Mouse (Mus musculus) neural tube, embryonic 15.5 days (tissue): ENCODE measurements at regions not wholly inside any gene's neighbourhood (a gene's known extent, or its start where the extent isn't known, plus 50 kb on each side); places are given as distances from the start of the nearest gene placed in this dataset.
"Not testable (repeated sequence)": the region's sequence is repeated elsewhere in the genome, so short reads cannot be mapped to it uniquely, and the experiment has no call there.

Experiments
- ATAC-seq: fragments of 200-750 bp; cut with Nextera tagmentation; 2 replicates; pipeline ENCODE4 v1.8.0; 2017; ENCODE audit warnings: mild to moderate bottlenecking, moderate TSS enrichment, moderate library complexity; ENCODE audit not compliant: low FRiP score
- H3K27ac ChIP-seq: fragments of 300-500 bp; sonication (generic); replicated peaks from 2 replicates; pipeline ENCODE4 v1.5.1; 2015; ENCODE audit warnings: mild to moderate bottlenecking, inconsistent platforms
- H3K27me3 ChIP-seq: fragments of 300-500 bp; sonication (generic); replicated peaks from 2 replicates; pipeline ENCODE4 v1.6.1; 2015; ENCODE audit warnings: inconsistent platforms
- H3K36me3 ChIP-seq: fragments of 300-500 bp; sonication (generic); 2 replicates; pipeline ENCODE4 v1.6.1; 2015; ENCODE audit warnings: inconsistent platforms
- H3K4me1 ChIP-seq: fragments of 300-500 bp; sonication (generic); 2 replicates; pipeline ENCODE4 v1.6.1; 2015; ENCODE audit warnings: inconsistent platforms
- H3K4me2 ChIP-seq: fragments of 300-500 bp; sonication (generic); 2 replicates; pipeline ENCODE4 v1.6.1; 2015; ENCODE audit warnings: inconsistent platforms, mild to moderate bottlenecking, moderate library complexity
- H3K4me3 ChIP-seq: fragments of 300-500 bp; sonication (generic); replicated peaks from 2 replicates; pipeline ENCODE4 v1.5.1; 2015; ENCODE audit warnings: mild to moderate bottlenecking, inconsistent platforms
- H3K9ac ChIP-seq: fragments of 300-500 bp; sonication (generic); replicated peaks from 2 replicates; pipeline ENCODE4 v1.6.1; 2015; ENCODE audit warnings: mild to moderate bottlenecking, inconsistent platforms
- H3K9me3 ChIP-seq: fragments of 300-500 bp; sonication (generic); replicated peaks from 2 replicates; pipeline ENCODE4 v1.6.1; 2016; ENCODE audit warnings: inconsistent platforms
- WGBS: fragments of 180-500 bp; shearing (Covaris S2); methylation state at CpG from one replicate; pipeline ENCODE4 v1.1.7; 2015; ENCODE audit warnings: mixed read lengths; 5-methylcytosine and 5-hydroxymethylcytosine counted together

GRCm38 (mm10) chr14:68783216-68783615 is 510.9 kb downstream of the Synb start:
- Histone ChIP-seq H3K4me1 (no peaks in the 10 kb centered on the region), H3K27me3 (no peaks in the 10 kb centered on the region), H3K9ac (no peak overlapping the region), H3K36me3 (no peaks in the 10 kb centered on the region), H3K27ac (no peak overlapping the region), H3K4me2 (no peak overlapping the region), H3K9me3 (no peaks in the 10 kb centered on the region), H3K4me3 (no peak overlapping the region)
- 92% methylated on average over 1 of the region's 1 CpGs for WGBS
- ATAC-seq, result no peak

DNA sequence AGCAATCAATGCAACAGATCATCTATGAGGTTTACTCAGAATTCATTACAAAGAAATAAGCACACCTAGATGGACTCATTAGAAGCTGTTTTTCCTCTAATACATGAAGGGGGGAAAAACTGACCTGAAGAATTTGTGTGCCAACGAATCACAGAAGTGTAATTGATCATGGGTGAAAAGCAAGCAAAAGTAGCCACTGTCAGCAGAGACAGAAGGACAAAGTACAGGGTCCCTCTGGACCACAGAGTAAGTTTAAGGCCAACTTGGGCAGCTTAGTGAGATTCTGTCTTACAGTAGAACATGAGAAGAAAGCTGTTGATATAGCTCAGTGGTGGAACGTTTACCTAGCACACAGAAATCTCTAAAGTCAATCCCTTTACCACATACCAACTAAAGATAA is 523.7 kb downstream of the Synb start:
- H3K27ac ChIP-seq, result no peak overlapping the region
- 79% methylated on average over 2 of the region's 2 CpGs for WGBS
- H3K27me3 ChIP-seq, result no peaks in the 10 kb centered on the region
- no peaks in the 10 kb centered on the region for H3K4me1 ChIP-seq
- H3K4me3 ChIP-seq, result no peak overlapping the region
- no peak for ATAC-seq
- no peak overlapping the region for H3K9ac ChIP-seq
- H3K4me2 ChIP-seq, result no peak overlapping the region
- no peaks in the 10 kb centered on the region for H3K36me3 ChIP-seq
- no peaks in the 10 kb centered on the region for H3K9me3 ChIP-seq

GRCm38 (mm10) chr14:68762916-68763315 is 531.2 kb downstream of the Synb start:
- ATAC-seq, result no peak
- H3K27me3 ChIP-seq, result no peaks in the 10 kb centered on the region
- 78% methylated on average over 3 of the region's 3 CpGs for WGBS
- H3K9ac ChIP-seq, result no peak overlapping the region
- H3K4me3 ChIP-seq, result no peak overlapping the region
- no peak overlapping the region for H3K4me2 ChIP-seq
- no peaks in the 10 kb centered on the region for H3K4me1 ChIP-seq
- H3K27ac ChIP-seq, result no peak overlapping the region
- H3K9me3 ChIP-seq, result no peaks in the 10 kb centered on the region
- no peaks in the 10 kb centered on the region for H3K36me3 ChIP-seq

- Histone ChIP-seq H3K4me1 (no peaks in the 10 kb centered on the region), H3K4me3 (no peak overlapping the region), H3K9ac (no peak overlapping the region), H3K27me3 (no peaks in the 10 kb centered on the region), H3K27ac (no peak overlapping the region), H3K36me3 (no peaks in the 10 kb centered on the region), H3K9me3 (no peaks in the 10 kb centered on the region), H3K4me2 (no peak overlapping the region)
- WGBS, result 78% methylated on average over 2 of the region's 2 CpGs
- no peak for ATAC-seq
Observed at GRCm38 (mm10) chr14:68744661-68745060, 549.4 kb downstream of the Synb start.

DNA sequence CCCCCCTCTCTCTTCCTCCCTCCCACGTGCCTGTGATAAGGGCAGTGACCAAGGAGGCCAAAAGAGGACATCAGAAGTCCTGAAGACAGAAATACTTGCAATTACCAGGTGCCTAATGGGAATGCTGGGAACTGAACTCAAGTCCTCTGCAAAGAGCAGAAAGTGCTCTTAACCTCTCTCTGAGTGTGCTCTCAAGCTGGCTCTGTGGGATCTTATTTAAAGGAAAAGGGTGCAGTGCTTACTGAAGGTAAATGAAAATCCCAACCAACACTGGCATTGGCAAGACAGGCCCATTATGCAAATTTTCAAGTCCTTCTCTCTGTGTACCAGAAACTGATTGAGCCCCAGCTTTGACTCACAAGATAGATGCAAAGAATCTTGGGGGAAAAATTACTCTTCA is 555.6 kb downstream of the Synb start:
- no CpG with 5 or more reads among the region's 1 CpGs for WGBS
- H3K4me1 ChIP-seq, result no peaks in the 10 kb centered on the region
- no peaks in the 10 kb centered on the region for H3K27me3 ChIP-seq
- H3K36me3 ChIP-seq, result no peaks in the 10 kb centered on the region
- no peak overlapping the region for H3K27ac ChIP-seq
- no peak overlapping the region for H3K4me2 ChIP-seq
- H3K9ac ChIP-seq, result no peak overlapping the region
- no peak overlapping the region for H3K4me3 ChIP-seq
- no peaks in the 10 kb centered on the region for H3K9me3 ChIP-seq
- ATAC-seq, result no peak

DNA sequence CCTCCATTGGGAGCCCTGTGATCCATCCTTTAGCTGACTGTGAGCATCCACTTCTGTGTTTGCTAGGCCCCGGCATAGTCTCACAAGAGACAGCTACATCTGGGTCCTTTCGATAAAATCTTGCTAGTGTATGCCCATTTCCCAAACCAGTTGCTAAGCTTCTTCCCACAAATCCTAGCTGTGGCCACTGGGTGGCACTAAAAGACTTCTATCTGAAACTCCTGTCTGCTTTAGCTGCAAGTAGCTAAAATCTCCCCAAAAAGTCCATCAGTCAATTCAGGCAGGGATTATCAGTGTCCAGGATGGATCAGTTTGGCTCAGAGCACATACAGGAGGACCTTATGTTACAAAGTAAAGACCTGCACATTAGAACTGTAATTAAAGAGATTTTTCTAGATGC is 558.3 kb downstream of the Synb start:
- H3K9ac ChIP-seq, result not testable (repeated sequence)
- WGBS, result 41% methylated on average over 2 of the region's 2 CpGs

DNA sequence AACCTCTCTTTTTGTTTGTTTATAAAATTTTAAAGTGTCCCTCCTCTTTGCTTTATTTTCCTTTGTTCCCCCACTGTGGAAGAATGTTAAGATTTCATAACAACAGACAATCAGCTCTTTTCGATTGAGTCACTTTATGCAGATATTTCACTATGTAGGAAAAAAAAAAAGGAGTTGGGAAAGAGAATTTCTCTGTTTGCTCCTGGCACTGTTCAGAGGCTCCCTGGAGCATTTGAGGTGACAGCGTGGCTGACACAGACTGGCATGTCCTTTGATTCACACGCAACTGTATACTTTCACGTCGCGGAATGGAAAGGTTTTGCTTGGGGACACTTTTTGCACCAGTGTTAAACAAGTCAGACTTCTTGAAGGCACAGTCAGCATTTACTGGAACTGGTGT is 572.9 kb downstream of the Synb start:
- Histone ChIP-seq H3K4me3 (no peak overlapping the region), H3K4me2 (no peak overlapping the region), H3K36me3 (no peaks in the 10 kb centered on the region), H3K27ac (no peak overlapping the region), H3K27me3 (no peaks in the 10 kb centered on the region), H3K9ac (no peak overlapping the region), H3K9me3 (no peaks in the 10 kb centered on the region), H3K4me1 (no peaks in the 10 kb centered on the region)
- 79% methylated on average over 6 of the region's 6 CpGs for WGBS
- ATAC-seq, result no peak

More for the DNA sequence above, 558.3 kb downstream of the Synb start:
- not testable (repeated sequence) for H3K4me3 ChIP-seq, H3K4me2 ChIP-seq, H3K36me3 ChIP-seq, H3K27ac ChIP-seq, H3K4me1 ChIP-seq, H3K27me3 ChIP-seq, ATAC-seq, H3K9me3 ChIP-seq

GRCm38 (mm10) chr14:68719429-68720160 is 574.5 kb downstream of the Synb start:
- H3K4me3 ChIP-seq, result no peak overlapping the region
- no peaks in the 10 kb centered on the region for H3K9me3 ChIP-seq
- ATAC-seq, result no peak
- H3K4me1 ChIP-seq, result no peaks in the 10 kb centered on the region
- WGBS, result 89% methylated on average over 9 of the region's 9 CpGs
- H3K36me3 ChIP-seq, result no peaks in the 10 kb centered on the region
- no peak overlapping the region for H3K27ac ChIP-seq
- no peaks in the 10 kb centered on the region for H3K27me3 ChIP-seq
- H3K4me2 ChIP-seq, result no peak overlapping the region
- H3K9ac ChIP-seq, result no peak overlapping the region

DNA sequence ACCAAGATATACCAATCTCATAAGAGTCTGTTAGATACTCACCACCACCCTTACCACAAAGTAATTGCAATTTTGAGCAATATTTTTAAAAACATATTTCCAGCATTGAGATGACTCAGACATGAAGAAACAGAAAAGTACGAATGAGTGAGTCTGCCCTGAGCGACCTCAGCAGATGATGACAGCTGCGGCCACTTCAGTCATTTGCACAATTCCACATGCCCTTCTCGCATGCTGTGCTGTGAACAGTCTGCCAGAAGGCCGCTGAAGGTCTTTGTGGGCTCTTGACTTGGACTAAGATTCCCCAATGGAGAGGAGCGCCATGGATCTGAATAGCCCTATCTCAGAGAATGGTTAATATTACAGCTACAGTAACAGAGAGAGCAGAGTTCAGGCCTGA is 575.3 kb downstream of the Synb start:
- Histone ChIP-seq H3K36me3 (no peaks in the 10 kb centered on the region), H3K27ac (no peak overlapping the region), H3K4me3 (no peak overlapping the region), H3K4me2 (no peak overlapping the region), H3K4me1 (no peaks in the 10 kb centered on the region), H3K9ac (no peak overlapping the region), H3K9me3 (no peaks in the 10 kb centered on the region), H3K27me3 (no peaks in the 10 kb centered on the region)
- WGBS, result 91% methylated on average over 6 of the region's 6 CpGs
- no peak for ATAC-seq
